ENCODE assay signal across 11 mouse cellular contexts in the genomic region with DNA sequence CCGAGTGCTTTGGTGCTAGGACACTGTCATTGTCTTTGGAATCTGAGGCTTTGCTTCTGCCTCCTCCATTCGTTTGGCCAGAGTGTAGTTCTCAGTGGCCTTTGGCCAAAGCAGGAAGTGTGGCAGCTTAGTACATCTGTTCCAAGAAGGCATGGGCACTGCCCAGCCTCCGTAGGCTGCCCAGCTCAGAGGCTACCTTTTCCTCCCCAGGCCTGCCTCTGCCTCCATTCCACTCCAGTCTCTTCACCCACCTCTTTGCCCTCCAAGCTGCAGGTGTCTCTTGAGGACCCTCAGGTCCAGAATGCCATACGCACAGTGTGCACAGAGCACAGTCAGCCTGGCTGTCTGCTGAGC. TPM values are rescaled to one million over a fixed set of nuclear protein-coding genes. Genes with fewer than 3 reads are reported as not detected.
DNase-seq lines count a peak whose midpoint lies in the region; ATAC-seq and TF ChIP-seq lines count a peak whose summit lies in the region.
"Had no signal": no experiment of that assay in that cellular context is flagged by ENCODE, and none has a peak within 500 bp of the region (broad histone marks: within the 10 kb centered on the region; RNA-seq: fewer than 3 reads in every experiment).

No protein-coding gene starts in this region.

- H3K27ac ChIP-seq in forebrain, postnatal 0 days (ENCODE audit: low read depth, low read length), result peak overlapping the region; percentile 54; the same call in 1 of the 2 replicates
- H3K27ac ChIP-seq in forebrain, embryonic 16.5 days (ENCODE audit: low read length), result no peak overlapping the region
- peak overlapping the region; percentile 54 for H3K27ac ChIP-seq in kidney, embryonic 15.5 days
- H3K27ac ChIP-seq in limb, embryonic 12.5 days, result no peak overlapping the region
- H3K27ac ChIP-seq: forebrain, embryonic 13.5 days had no signal

- 0 out of 2 replicates have a peak, but pooled peaks have one; percentile 5 for ATAC-seq in forebrain, postnatal 0 days
- no peak for ATAC-seq in forebrain, embryonic 16.5 days
- ATAC-seq in kidney, embryonic 15.5 days (replicated peaks; ENCODE audit: low FRiP score), result peak; percentile 16; the same call in 1 of the 2 replicates
- no peak for ATAC-seq in G1E (ENCODE audit: extremely low read depth, insufficient number of reproducible peaks, low FRiP score, poor library complexity, severe bottlenecking)
- no peak for ATAC-seq in limb, embryonic 12.5 days (ENCODE audit: insufficient number of reproducible peaks, insufficient read depth, low FRiP score, low TSS enrichment, low read depth)
- ATAC-seq: forebrain, embryonic 13.5 days had no signal

- no peak for TF ChIP-seq CTCF in forebrain, postnatal 0 days (IDR thresholded peaks at IDR 0.05; ENCODE audit: low read depth)
- no peak for TF ChIP-seq CTCF in G1E (IDR thresholded peaks at IDR 0.05; ENCODE audit: low read depth, low read length)

- 51% methylated on average over 4 of the region's 4 CpGs for WGBS in forebrain, postnatal 0 days
- 51% methylated on average over 4 of the region's 4 CpGs for WGBS in forebrain, embryonic 16.5 days
- 49% methylated on average over 4 of the region's 4 CpGs for WGBS in kidney, embryonic 15.5 days
- WGBS in limb, embryonic 12.5 days, result 55% methylated on average over 4 of the region's 4 CpGs

- H3K27me3 ChIP-seq in forebrain, postnatal 0 days (ENCODE audit: insufficient read depth, low read length), result no peaks in the 10 kb centered on the region
- H3K27me3 ChIP-seq in forebrain, embryonic 16.5 days (replicated peaks; ENCODE audit: control insufficient read depth, insufficient read depth, low read length), result no peaks in the 10 kb centered on the region
- no peaks in the 10 kb centered on the region for H3K27me3 ChIP-seq in kidney, embryonic 15.5 days
- no peaks in the 10 kb centered on the region for H3K27me3 ChIP-seq in G1E (ENCODE audit: insufficient read depth, low read length)
- H3K27me3 ChIP-seq in limb, embryonic 12.5 days, result 0 out of 2 replicates have a peak, but pooled peaks cover 4% of the 10 kb centered on the region
- H3K27me3 ChIP-seq: forebrain, embryonic 13.5 days had no signal

- no peak overlapping the region for H3K4me3 ChIP-seq in forebrain, postnatal 0 days (ENCODE audit: low read depth, low read length)
- no peak overlapping the region for H3K4me3 ChIP-seq in forebrain, embryonic 16.5 days (replicated peaks; ENCODE audit: low read length)
- no peak overlapping the region for H3K4me3 ChIP-seq in kidney, embryonic 15.5 days (replicated peaks)
- H3K4me3 ChIP-seq in G1E (ENCODE audit: low read depth, low read length), result peak overlapping the region; percentile 2; the same call in 1 of the 2 replicates
- no peak overlapping the region for H3K4me3 ChIP-seq in limb, embryonic 12.5 days (replicated peaks)
- H3K4me3 ChIP-seq: forebrain, embryonic 13.5 days had no signal

- H3K36me3 ChIP-seq in forebrain, postnatal 0 days (ENCODE audit: insufficient read depth), result peaks cover 26% of the 10 kb centered on the region; the same call in 1 of the 2 replicates
- no peaks in the 10 kb centered on the region for H3K36me3 ChIP-seq in forebrain, embryonic 16.5 days (ENCODE audit: control insufficient read depth, insufficient read depth)
- no peaks in the 10 kb centered on the region for H3K36me3 ChIP-seq in kidney, embryonic 15.5 days
- H3K36me3 ChIP-seq in G1E (replicated peaks), result peaks cover 92% of the 10 kb centered on the region
- H3K36me3 ChIP-seq in limb, embryonic 12.5 days, result no peaks in the 10 kb centered on the region

- H3K9me3 ChIP-seq in forebrain, postnatal 0 days (ENCODE audit: low read length), result no peaks in the 10 kb centered on the region
- H3K9me3 ChIP-seq in forebrain, embryonic 16.5 days (ENCODE audit: control insufficient read depth, low read length), result no peaks in the 10 kb centered on the region
- H3K9me3 ChIP-seq in kidney, embryonic 15.5 days (replicated peaks), result no peaks in the 10 kb centered on the region
- no peaks in the 10 kb centered on the region for H3K9me3 ChIP-seq in G1E (replicated peaks)
- no peaks in the 10 kb centered on the region for H3K9me3 ChIP-seq in limb, embryonic 12.5 days
- H3K9me3 ChIP-seq: forebrain, embryonic 13.5 days had no signal

- DNase-seq in forebrain, postnatal 0 days, result no peak
- DNase-seq in kidney, postnatal 14 days, result no peak
- DNase-seq in G1E (ENCODE audit: low spot score), result no peak
- no peak for DNase-seq in adrenal gland, adult 18-20 months (ENCODE audit: low spot score in 2 of 2)
- no peak for DNase-seq in embryo, embryonic 10 days (ENCODE audit: low spot score)
- DNase-seq: right cerebral cortex, postnatal 25 days had no signal

- H3K9ac ChIP-seq in forebrain, postnatal 0 days, result no peak overlapping the region
- no peak overlapping the region for H3K9ac ChIP-seq in forebrain, embryonic 16.5 days (replicated peaks; ENCODE audit: low read depth, low read length)
- H3K9ac ChIP-seq in kidney, embryonic 15.5 days, result no peak overlapping the region
- 0 out of 2 replicates have a peak overlapping the region, but pooled peaks have one; percentile 18 for H3K9ac ChIP-seq in limb, embryonic 12.5 days (replicated peaks)
- H3K9ac ChIP-seq: forebrain, embryonic 13.5 days had no signal

- H3K4me1 ChIP-seq in forebrain, postnatal 0 days (ENCODE audit: insufficient read depth), result peaks cover 3% of the 10 kb centered on the region; the same call in 1 of the 2 replicates
- peaks cover 25% of the 10 kb centered on the region for H3K4me1 ChIP-seq in forebrain, embryonic 16.5 days (replicated peaks; ENCODE audit: control insufficient read depth, insufficient read depth, low read length)
- H3K4me1 ChIP-seq in kidney, embryonic 15.5 days, result peaks cover 44% of the 10 kb centered on the region
- peaks cover 32% of the 10 kb centered on the region for H3K4me1 ChIP-seq in G1E (ENCODE audit: insufficient read depth, low read depth, low read length)
- H3K4me1 ChIP-seq in limb, embryonic 12.5 days (replicated peaks), result peaks cover 17% of the 10 kb centered on the region

- no peak overlapping the region for H3K4me2 ChIP-seq in forebrain, postnatal 0 days (ENCODE audit: low read depth)
- no peak overlapping the region for H3K4me2 ChIP-seq in forebrain, embryonic 16.5 days (ENCODE audit: low read length)
- H3K4me2 ChIP-seq in kidney, embryonic 15.5 days, result peak overlapping the region; percentile 34
- H3K4me2 ChIP-seq in limb, embryonic 12.5 days, result no peak overlapping the region
- H3K4me2 ChIP-seq: forebrain, embryonic 13.5 days had no signal

RNA-seq across cellular contexts. Expression of a gene that starts 9.9 kb away (rescaled TPM):
- 53.3 and 71.4 TPM in 2 replicates for total RNA-seq in forebrain, postnatal 0 days (2014; rRNA removed)
- 8.2 and 11.4 TPM in 2 replicates for polyA plus RNA-seq in forebrain, postnatal 0 days (2015; fragmentation: Nextera tagmentation; extraction: Ambion mirVana)
- 4.4 and 6.2 TPM in 2 replicates for polyA plus RNA-seq in forebrain, embryonic 16.5 days (2015; fragmentation: Nextera tagmentation; extraction: Ambion mirVana)
- 6.2 and 7.8 TPM in 2 replicates for polyA plus RNA-seq in kidney, embryonic 15.5 days (2015; fragmentation: Nextera tagmentation; extraction: Ambion mirVana)
- total RNA-seq in G1E (2014; fragmentation: Nextera tagmentation), result not detected in 2 replicates
- total RNA-seq in G1E (2017), result 0.05 TPM in 1 of 2 replicates, not detected in the other
- polyA plus RNA-seq in G1E (2012), result 0.03 and 0.09 TPM in 2 replicates
- 6.4 and 7.2 TPM in 2 replicates for polyA plus RNA-seq in limb, embryonic 12.5 days (2016; fragmentation: Nextera tagmentation; extraction: Ambion mirVana)
- total RNA-seq in adrenal gland, adult 18-20 months (2021), result 1 to 10 TPM; 5.3 to 7.4 TPM

RNA-seq across cellular contexts. Expression of a gene that starts 27.3 kb away (rescaled TPM):
- 0.57 TPM in 1 of 2 replicates, not detected in the other for total RNA-seq in forebrain, postnatal 0 days (2014; rRNA removed)
- polyA plus RNA-seq in forebrain, postnatal 0 days (2015; fragmentation: Nextera tagmentation; extraction: Ambion mirVana), result 0.13 TPM in 1 of 2 replicates, not detected in the other
- not detected in 2 replicates for polyA plus RNA-seq in forebrain, embryonic 16.5 days (2015; fragmentation: Nextera tagmentation; extraction: Ambion mirVana)
- not detected in 2 replicates for polyA plus RNA-seq in kidney, embryonic 15.5 days (2015; fragmentation: Nextera tagmentation; extraction: Ambion mirVana)
- not detected in 2 replicates for total RNA-seq in G1E (2014; fragmentation: Nextera tagmentation)
- not detected in 2 replicates for total RNA-seq in G1E (2017)
- not detected in 2 replicates for polyA plus RNA-seq in G1E (2012)
- not detected in 2 replicates for polyA plus RNA-seq in limb, embryonic 12.5 days (2016; fragmentation: Nextera tagmentation; extraction: Ambion mirVana)
- total RNA-seq in adrenal gland, adult 18-20 months (2021), result not detected
- total RNA-seq: left cerebral cortex, adult 18-20 months had no signal
- polyA plus RNA-seq: forebrain, embryonic 13.5 days had no signal

RNA-seq across cellular contexts. Expression of a gene that starts 32.9 kb away (rescaled TPM):
- total RNA-seq in forebrain, postnatal 0 days (2014; rRNA removed), result 24.4 and 28.5 TPM in 2 replicates
- 9.8 and 12.7 TPM in 2 replicates for polyA plus RNA-seq in forebrain, postnatal 0 days (2015; fragmentation: Nextera tagmentation; extraction: Ambion mirVana)
- 20.7 and 21.3 TPM in 2 replicates for polyA plus RNA-seq in forebrain, embryonic 16.5 days (2015; fragmentation: Nextera tagmentation; extraction: Ambion mirVana)
- 22.3 and 28.7 TPM in 2 replicates for polyA plus RNA-seq in kidney, embryonic 15.5 days (2015; fragmentation: Nextera tagmentation; extraction: Ambion mirVana)
- total RNA-seq in G1E (2014; fragmentation: Nextera tagmentation) (19.0 and 21.9 TPM in 2 replicates), G1E (2017) (21.5 and 24.6 TPM in 2 replicates)
- polyA plus RNA-seq in G1E (2012), result 19.0 TPM in 2 replicates
- 29.3 and 33.2 TPM in 2 replicates for polyA plus RNA-seq in limb, embryonic 12.5 days (2016; fragmentation: Nextera tagmentation; extraction: Ambion mirVana)
- 10 to 100 TPM; 52.1 to 55.6 TPM for total RNA-seq in adrenal gland, adult 18-20 months (2021)

RNA-seq across cellular contexts. Expression of a gene that starts 54.6 kb away (rescaled TPM):
- total RNA-seq in forebrain, postnatal 0 days (2014; rRNA removed), result 2.6 and 4.4 TPM in 2 replicates
- 2.7 and 4.2 TPM in 2 replicates for polyA plus RNA-seq in forebrain, postnatal 0 days (2015; fragmentation: Nextera tagmentation; extraction: Ambion mirVana)
- 2.4 and 4.0 TPM in 2 replicates for polyA plus RNA-seq in forebrain, embryonic 16.5 days (2015; fragmentation: Nextera tagmentation; extraction: Ambion mirVana)
- polyA plus RNA-seq in kidney, embryonic 15.5 days (2015; fragmentation: Nextera tagmentation; extraction: Ambion mirVana), result 1.5 and 2.1 TPM in 2 replicates
- total RNA-seq in G1E (2014; fragmentation: Nextera tagmentation) (not detected in 2 replicates), G1E (2017) (0.11 and 0.52 TPM in 2 replicates)
- not detected in 2 replicates for polyA plus RNA-seq in G1E (2012)
- 0.47 and 0.68 TPM in 2 replicates for polyA plus RNA-seq in limb, embryonic 12.5 days (2016; fragmentation: Nextera tagmentation; extraction: Ambion mirVana)
- total RNA-seq in adrenal gland, adult 18-20 months (2021), result 1 to 10 TPM in 1 of 2 experiments, under 1 TPM in 1; 0.43 to 1.3 TPM

Comparison
In these comparisons a context has a peak if more than half of its experiments do, and no peak if none do; other contexts are left out.
1. ATAC-seq: peak in forebrain, postnatal 0 days (single experiment) and kidney, embryonic 15.5 days (single experiment); none in forebrain, embryonic 16.5 days (single experiment), G1E (single experiment) and limb, embryonic 12.5 days (single experiment).
2. H3K27ac ChIP-seq: peak in forebrain, postnatal 0 days (single experiment) and kidney, embryonic 15.5 days (single experiment); none in forebrain, embryonic 16.5 days (single experiment) and limb, embryonic 12.5 days (single experiment).